Mouse (Mus musculus): Measurements from ENCODE around the gene Utrn.

DNA sequence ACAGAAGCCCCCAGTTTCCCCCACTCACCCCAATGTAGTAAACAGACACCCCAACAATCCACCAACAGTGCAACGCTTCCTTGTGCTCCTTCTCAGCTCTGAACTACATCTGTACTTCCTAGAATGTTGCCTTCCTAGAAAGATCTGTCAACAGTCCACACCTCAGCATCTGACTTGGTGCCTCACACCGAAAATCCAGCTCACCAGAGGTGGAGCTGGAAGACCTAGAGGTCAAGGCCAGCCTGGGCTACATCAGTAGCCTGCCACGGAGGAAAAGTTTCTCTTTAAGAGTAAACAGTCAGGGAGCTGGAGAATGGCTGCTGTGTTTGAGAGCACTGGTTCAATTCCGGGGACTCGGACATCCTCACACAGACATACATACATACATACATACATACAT lies 56.5 kb downstream of the Utrn start:
- no peak for TF ChIP-seq POLR2A (IDR thresholded peaks at IDR 0.05; ENCODE audit: borderline replicate concordance, extremely low read depth, insufficient read depth, insufficient read length, poor library complexity, severe bottlenecking)
- no peak for TF ChIP-seq CTCF (IDR thresholded peaks at IDR 0.05; ENCODE audit: borderline replicate concordance, extremely low read depth, insufficient read depth, insufficient read length)
